Mouse (Mus musculus) layer of hippocampus, postnatal 14 days (tissue): ENCODE measurements at regions not wholly inside any gene's neighbourhood (a gene's known extent, or its start where the extent isn't known, plus 50 kb on each side); places are given as distances from the start of the nearest gene placed in this dataset.

Experiments
- DNase-seq, 2 experiments: peaks; one replicate each; pipeline ENCODE4 v3.0.0; 2021 to 2022; ENCODE audit warnings: low spot score in 2 of 2, mixed read lengths in 1 of 2

GRCm38 (mm10) chr12:49945628-49946220 is 560.8 kb downstream of the Gm43517 start:
- peak; percentile 22 to 24 for DNase-seq

GRCm38 (mm10) chr12:49946752-49947260 is 561.8 kb downstream of the Gm43517 start:
- peak in 1 of 2 experiments; percentile 18 for DNase-seq

DNA sequence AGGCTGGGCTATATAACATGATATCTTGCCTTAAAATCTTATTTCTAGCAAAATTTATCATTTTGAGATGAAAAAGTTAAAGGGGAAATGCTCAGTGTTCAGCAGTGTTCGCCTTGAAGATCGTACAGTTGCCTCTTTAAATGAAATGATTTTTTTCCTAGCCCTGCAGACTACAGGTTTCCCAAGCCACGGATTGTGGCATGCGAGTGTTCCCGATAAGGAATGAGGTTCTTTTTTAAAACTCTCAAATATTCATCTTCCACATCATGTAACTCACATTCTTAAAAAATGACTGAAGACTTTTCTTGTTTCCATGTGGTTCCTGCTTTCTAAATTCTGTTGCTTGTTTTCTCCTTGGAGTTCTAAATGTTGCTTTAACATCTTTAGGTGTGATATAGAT is 566.0 kb downstream of the Gm43517 start:
- DNase-seq: no peak

DNA sequence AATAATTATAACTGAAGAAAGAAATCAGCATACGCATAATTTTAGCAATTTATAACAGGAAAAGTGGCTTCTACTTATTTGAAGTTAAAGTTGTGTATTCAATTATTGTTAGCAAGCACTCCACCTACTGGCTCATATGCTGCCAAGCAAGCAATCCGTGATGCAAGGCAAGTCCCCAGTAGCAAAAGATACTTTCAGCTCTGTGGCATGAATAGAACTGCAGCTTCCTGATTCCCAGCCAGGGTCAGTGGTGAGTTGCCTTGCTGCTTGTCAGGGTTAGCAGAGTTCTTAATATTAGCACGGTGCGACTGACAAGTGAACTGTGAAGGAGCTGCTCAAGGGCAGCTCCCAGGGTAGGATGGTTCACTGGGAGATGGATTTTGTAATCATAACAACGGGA is 566.8 kb downstream of the Gm43517 start:
- DNase-seq: peak; percentile 78 to 88

- no peak for DNase-seq
These were observed 583.1 kb downstream of the Gm43517 start for GRCm38 (mm10) chr12:49968072-49968471.

DNA sequence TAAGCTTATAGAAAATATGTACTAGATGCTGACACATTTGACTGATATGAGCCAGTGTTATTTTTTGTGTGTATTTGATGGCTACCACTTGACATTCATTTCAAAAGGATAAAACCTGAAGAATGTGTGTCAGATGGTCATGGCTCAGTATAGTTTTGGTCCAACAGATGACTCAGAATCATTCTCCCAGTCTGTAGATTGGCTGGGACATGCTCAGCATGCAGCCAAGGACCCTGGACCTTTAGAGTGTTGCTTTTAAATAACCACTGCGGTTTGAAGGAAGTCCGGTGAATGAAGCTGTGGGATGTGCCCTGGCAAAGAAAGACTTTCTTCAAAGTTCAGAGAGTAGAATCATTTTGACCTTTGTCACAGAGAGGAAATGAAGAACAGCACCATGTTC is 584.6 kb downstream of the Gm43517 start:
- no peak for DNase-seq

DNA sequence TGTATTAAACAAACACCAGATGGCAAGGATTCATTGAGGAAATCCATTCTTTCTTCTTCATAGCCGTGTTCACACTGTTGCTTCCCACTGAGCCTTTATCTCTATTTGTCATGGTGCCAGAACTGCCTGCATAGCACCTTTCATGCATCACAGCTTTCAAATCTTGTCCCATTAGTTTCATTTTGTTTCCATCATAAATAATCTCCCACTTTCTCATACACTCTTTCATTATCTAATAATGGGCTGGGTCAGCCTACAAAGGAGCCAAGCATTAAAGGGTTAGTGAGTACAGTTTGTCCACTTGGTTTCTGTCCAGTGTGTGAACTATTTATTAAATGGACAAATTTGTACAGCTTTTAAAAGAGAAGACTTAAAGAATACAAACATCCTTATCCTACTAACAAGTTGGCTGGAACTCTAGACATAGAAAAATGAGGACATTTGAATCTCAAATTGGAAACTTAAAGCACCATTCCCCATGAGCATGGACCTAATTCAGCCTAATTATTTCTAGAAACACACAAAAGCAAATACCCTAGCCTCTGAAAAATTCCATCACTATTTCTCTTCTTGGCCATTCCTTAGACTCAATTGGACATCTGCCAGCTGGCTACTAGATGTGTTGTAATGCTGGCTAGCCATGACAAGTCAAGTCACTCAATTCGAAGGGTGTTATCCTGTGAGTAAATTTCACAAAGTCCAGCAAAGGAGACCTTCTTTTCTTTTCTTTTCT is 589.8 kb downstream of the Gm43517 start:
- peak in 1 of 2 experiments; percentile 42 for DNase-seq

GRCm38 (mm10) chr12:49975553-49975952 is 590.6 kb downstream of the Gm43517 start:
- DNase-seq: no peak

GRCm38 (mm10) chr12:49992501-49993079 is 607.6 kb downstream of the Gm43517 start:
- no peak for DNase-seq

DNA sequence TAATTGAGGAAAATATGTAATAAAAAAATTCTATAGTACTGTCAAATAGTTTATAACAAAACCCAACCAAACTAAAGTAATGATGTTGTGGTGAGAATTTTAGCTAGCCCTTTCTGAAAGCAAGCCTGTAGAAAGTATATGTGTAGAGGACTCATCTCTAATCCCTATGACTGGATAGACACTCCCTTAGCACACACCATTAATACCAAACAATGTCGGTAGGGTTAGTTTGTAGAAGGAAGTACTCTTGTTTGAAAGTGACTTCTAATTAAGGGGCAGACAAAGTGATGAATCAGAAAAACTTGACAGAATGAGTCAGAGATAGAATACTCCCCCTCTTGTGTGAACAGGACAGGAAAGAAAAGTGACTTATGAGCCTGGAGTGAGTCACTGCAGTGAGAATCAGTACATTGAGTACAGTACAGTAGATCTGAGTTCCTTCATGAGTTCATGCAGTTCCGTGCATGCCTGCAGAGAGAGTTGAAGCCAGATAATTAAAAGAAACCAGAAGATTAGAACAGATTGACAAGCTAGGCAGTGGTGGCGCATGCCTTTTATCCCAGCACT is 610.0 kb downstream of the Prkd1 start:
- DNase-seq: no peak

DNA sequence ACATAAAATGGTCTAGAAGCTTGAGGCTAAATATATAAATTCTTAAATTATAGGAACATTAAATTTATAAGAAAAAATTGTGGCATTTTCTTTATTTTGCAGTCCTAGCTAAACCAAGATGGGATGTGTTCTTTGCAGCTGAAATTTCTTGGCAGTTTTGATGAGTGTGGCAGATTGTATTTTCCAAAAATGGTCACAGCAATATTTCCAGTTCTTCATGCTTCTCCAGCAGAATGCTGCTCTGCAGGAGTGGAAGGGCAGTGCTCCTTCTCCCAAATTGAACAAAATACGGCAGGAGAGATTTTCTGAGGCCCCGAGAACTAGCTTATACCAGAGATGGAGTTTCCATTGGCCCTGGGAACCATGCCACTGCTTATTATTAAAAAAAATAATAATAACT is 587.6 kb downstream of the Prkd1 start:
- DNase-seq: peak; percentile 32 to 49

- no peak for DNase-seq
These were observed 582.5 kb downstream of the Prkd1 start for GRCm38 (mm10) chr12:50066394-50066793.

- DNase-seq: no peak
These were observed 577.1 kb downstream of the Prkd1 start for GRCm38 (mm10) chr12:50071797-50072196.

DNA sequence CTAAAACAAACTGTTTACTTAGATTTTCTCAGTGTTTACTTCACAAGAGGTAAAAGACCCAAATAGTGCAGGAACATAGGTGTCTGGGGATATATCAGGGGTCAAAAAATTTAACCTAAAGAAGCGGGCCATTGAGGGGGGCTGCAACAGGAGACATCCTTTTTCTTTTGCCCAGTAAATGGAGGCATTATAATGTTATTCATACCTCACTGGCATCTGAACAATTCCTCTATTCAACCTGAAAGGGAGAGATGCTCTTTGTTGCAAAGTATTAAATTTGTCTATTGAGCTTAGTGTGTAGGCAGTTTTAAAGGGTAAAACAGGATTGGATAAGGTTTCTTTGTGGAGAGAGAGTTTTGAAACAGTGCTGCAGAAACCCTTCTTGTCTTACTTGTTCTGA is 576.5 kb downstream of the Prkd1 start:
- no peak for DNase-seq

GRCm38 (mm10) chr12:50073684-50074083 is 575.2 kb downstream of the Prkd1 start:
- no peak for DNase-seq

GRCm38 (mm10) chr12:50081157-50081556 is 567.7 kb downstream of the Prkd1 start:
- DNase-seq: peak; percentile 33 to 37

DNA sequence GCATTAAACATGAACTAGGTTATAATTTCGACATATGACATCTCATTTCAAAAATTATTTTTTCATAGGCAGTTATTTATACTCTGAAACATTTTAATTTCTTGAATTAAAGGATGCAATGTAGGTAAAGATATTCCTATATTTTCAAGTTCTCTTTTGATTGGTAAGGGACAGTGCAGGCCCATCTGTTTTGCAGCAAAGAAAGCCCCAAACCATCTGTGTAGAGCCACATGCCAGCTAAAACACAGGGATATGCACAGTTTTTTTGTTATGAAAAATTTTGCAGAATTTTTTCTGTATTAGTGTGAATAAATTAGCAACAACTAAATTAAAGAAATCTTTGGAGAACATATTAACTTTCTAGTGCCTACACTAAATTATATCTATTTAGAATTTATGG is 567.3 kb downstream of the Prkd1 start:
- peak in 1 of 2 experiments; percentile 75 for DNase-seq

DNA sequence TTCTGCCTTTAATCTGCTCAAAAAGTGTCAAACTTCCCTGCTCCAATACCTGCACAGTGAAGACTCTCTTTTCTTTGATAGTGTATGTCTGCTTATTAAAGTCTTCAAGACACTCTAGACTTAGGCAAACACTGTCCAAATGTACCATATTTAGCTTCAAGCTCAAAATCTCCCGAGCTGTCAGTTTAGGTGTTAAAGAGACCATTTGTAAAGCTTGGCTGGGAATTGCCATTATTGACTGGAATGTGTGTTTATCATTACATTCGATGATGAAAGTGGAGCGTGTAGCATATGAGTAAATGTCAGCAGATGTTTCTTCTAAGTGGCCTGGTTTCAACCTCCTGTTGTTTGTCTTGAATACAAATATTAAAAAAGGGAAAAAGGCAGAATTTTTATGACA is 564.4 kb downstream of the Prkd1 start:
- peak in 1 of 2 experiments; percentile 77 for DNase-seq

GRCm38 (mm10) chr12:50111246-50112044 is 537.5 kb downstream of the Prkd1 start:
- no peak for DNase-seq

GRCm38 (mm10) chr12:50112081-50112491 is 536.8 kb downstream of the Prkd1 start:
- DNase-seq: peak; percentile 62 to 72

DNA sequence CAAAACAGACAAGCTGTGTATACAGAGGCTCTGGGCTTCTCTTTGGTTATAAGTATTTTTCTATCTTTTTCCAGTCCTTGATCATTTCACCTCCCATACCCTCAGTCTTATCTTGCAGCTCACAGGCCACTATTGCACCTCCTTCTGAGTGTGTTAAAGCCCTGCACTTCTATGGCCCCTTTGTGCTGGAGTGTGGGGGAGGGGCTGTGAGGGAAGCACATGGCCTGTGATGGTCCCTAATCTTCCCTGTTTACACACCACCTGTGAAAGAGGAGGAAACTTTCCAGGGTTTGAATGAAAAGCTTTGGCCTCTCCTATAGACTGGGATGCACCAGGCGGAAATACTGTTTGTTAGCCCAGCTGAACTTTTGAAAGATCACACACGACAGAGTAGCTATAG is 533.0 kb downstream of the Prkd1 start:
- DNase-seq: no peak
